Mouse (Mus musculus): Measurements from ENCODE around the gene Kcnc4. TPM values are rescaled to one million over a fixed set of nuclear protein-coding genes. Genes with fewer than 3 reads are reported as not detected.

Kcnc4 gene
- polyA plus RNA-seq, 1 experiment from 2014 or later: not detected

DNA sequence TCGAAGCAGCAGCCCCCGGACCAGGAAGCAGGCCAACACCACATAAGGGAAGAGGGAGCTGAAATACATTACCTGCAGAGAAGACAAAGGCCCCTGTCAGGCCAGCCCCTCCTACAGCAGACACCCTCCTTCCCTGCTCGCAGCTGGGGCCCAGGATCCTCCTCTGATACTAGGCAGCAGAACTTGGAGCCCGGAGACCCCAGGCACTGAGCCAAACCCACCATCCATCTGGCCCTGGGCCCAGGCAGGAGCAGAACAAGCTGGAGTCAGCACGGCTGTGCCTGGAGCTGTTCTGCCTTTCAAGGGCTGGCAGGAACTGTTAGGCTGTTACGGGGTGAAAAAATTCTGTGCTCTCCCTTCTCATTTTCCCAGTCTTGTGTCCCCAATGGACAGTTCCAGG, 32.1 kb upstream of the Kcnc4 start:
- Histone ChIP-seq H3K4me2 (no peak overlapping the region), H3K9ac (no peak overlapping the region), H3K4me1 (replicated peaks) (no peaks in the 10 kb centered on the region), H3K4me3 (replicated peaks) (no peak overlapping the region), H3K36me3 (replicated peaks) (no peaks in the 10 kb centered on the region), H3K9me3 (replicated peaks) (no peaks in the 10 kb centered on the region), H3K27ac (replicated peaks) (no peak overlapping the region), H3K27me3 (no peaks in the 10 kb centered on the region)
- WGBS (ENCODE audit: insufficient replicate concordance): 47% methylated on average over 6 of the region's 6 CpGs
- ATAC-seq (ENCODE audit: insufficient read depth): no peak

DNA sequence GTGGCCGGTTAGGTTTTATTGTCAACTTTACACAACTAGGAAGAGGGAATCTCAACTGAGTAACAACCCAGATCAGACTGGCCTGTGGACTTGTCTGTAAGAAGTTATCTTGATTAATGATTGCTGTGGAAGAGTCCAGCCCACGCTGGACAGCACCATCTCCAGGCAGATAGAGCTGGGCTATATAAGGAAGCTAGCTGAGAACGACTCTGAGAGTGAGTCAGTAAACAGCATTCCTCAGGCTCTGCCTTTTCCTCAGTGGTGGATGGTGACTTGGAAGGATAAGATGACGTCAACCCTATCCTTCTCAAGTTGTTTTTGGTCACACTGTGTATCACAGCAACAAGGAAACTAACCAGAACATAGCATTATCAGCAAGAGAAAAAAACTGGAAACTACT, 29.3 kb upstream of the Kcnc4 start:
- Histone ChIP-seq H3K27ac (replicated peaks) (no peak overlapping the region), H3K36me3 (replicated peaks) (no peaks in the 10 kb centered on the region), H3K4me3 (replicated peaks) (no peak overlapping the region), H3K4me2 (no peak overlapping the region), H3K9me3 (replicated peaks) (no peaks in the 10 kb centered on the region), H3K9ac (no peak overlapping the region), H3K27me3 (no peaks in the 10 kb centered on the region; the same call in none of the 2 replicates), H3K4me1 (replicated peaks) (no peaks in the 10 kb centered on the region)
- WGBS (ENCODE audit: insufficient replicate concordance): 29% methylated on average over 4 of the region's 4 CpGs
- no peak for ATAC-seq (ENCODE audit: insufficient read depth)

GRCm38 (mm10) chr3:107483290-107483689, 23.9 kb upstream of the Kcnc4 start:
- H3K4me1 ChIP-seq (replicated peaks): no peaks in the 10 kb centered on the region
- H3K27me3 ChIP-seq: peaks cover 6% of the 10 kb centered on the region
- no peak overlapping the region for H3K9ac ChIP-seq
- ATAC-seq (ENCODE audit: insufficient read depth): no peak
- no peaks in the 10 kb centered on the region for H3K36me3 ChIP-seq (replicated peaks)
- H3K4me2 ChIP-seq: no peak overlapping the region
- H3K4me3 ChIP-seq (replicated peaks): no peak overlapping the region
- 31% methylated on average over 11 of the region's 11 CpGs for WGBS (ENCODE audit: insufficient replicate concordance)
- no peak overlapping the region for H3K27ac ChIP-seq (replicated peaks)
- H3K9me3 ChIP-seq (replicated peaks): no peaks in the 10 kb centered on the region

DNA sequence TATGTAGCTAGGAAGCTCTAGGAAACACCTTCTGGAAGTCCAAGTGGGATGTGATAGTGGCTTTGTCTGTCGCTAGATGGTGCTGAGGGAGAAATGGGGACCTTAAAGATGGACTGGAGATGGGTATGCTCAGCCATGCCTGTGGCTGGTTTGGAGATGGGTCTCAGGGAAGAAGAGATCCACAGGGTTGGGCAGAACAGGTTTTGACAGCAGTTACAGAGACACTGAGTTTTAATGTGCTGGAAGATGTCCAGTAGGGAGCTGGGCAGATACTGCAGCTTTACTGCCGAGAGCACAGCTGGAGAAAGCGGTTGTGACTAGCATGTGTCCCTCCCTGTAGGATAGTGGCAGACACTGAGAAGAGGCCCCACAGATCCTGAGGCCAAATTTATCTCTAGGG, 21.3 kb upstream of the Kcnc4 start:
- H3K36me3 ChIP-seq (replicated peaks): no peaks in the 10 kb centered on the region
- no peak overlapping the region for H3K4me3 ChIP-seq (replicated peaks)
- H3K9me3 ChIP-seq (replicated peaks): no peaks in the 10 kb centered on the region
- H3K4me2 ChIP-seq: no peak overlapping the region
- H3K27me3 ChIP-seq: peaks cover 6% of the 10 kb centered on the region
- H3K27ac ChIP-seq (replicated peaks): no peak overlapping the region
- no peak for ATAC-seq (ENCODE audit: insufficient read depth)
- no peak overlapping the region for H3K9ac ChIP-seq
- no peaks in the 10 kb centered on the region for H3K4me1 ChIP-seq (replicated peaks)
- WGBS (ENCODE audit: insufficient replicate concordance): 15% methylated on average over 3 of the region's 3 CpGs

DNA sequence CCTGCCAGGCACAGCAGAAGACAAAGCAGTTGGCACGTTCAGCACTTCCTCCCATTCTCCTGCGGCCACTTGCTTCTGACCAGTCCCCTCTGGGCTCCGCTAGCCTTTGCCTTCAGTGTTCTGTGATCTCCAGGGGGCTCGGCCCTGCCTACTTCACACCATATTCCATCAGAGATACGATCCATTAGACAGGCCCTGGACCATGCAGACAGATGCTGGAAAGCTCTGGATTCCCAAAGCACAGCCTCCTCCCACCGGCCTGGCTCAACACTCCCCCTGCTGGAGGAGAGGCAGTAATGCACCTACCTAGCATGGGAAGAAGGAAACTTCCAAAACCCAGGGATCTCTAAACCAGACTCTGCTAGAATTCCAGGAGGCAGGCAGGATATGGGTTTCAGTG, 12.8 kb upstream of the Kcnc4 start:
- Histone ChIP-seq H3K4me1 (replicated peaks) (no peaks in the 10 kb centered on the region), H3K27me3 (no peaks in the 10 kb centered on the region), H3K9ac (no peak overlapping the region), H3K4me2 (no peak overlapping the region), H3K9me3 (replicated peaks) (no peaks in the 10 kb centered on the region), H3K36me3 (replicated peaks) (no peaks in the 10 kb centered on the region), H3K4me3 (replicated peaks) (no peak overlapping the region), H3K27ac (replicated peaks) (no peak overlapping the region)
- WGBS (ENCODE audit: insufficient replicate concordance): 28% methylated on average over 6 of the region's 6 CpGs
- no peak for ATAC-seq (ENCODE audit: insufficient read depth)

DNA sequence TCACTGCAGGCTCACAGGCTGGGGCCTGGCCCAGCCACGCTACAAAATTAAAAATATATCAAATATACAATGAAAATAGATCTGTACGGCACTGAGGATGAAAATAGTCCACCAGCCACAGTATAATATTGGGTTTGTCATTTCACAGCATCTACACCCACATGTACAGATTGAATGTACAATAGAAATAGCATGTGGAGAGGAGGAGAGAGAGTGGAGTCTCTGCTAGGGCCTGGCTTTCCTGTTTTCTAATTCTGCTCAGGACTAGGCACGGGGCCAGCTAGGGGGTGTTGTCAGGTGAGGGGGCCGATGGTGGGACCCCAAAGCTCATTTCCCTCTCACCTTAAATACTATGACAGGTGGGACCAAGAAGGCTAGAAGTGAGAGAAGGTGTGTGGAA, 9.7 kb upstream of the Kcnc4 start:
- Histone ChIP-seq H3K4me2 (no peak overlapping the region), H3K4me3 (replicated peaks) (no peak overlapping the region), H3K9me3 (replicated peaks) (no peaks in the 10 kb centered on the region), H3K9ac (no peak overlapping the region), H3K27me3 (peaks cover 10% of the 10 kb centered on the region; the same call in 1 of the 2 replicates), H3K4me1 (replicated peaks) (no peaks in the 10 kb centered on the region), H3K27ac (replicated peaks) (no peak overlapping the region), H3K36me3 (replicated peaks) (no peaks in the 10 kb centered on the region)
- ATAC-seq (ENCODE audit: insufficient read depth): no peak
- 57% methylated on average over 4 of the region's 4 CpGs for WGBS (ENCODE audit: insufficient replicate concordance)

- Histone ChIP-seq H3K9me3 (replicated peaks) (no peaks in the 10 kb centered on the region), H3K27ac (replicated peaks) (no peak overlapping the region), H3K36me3 (replicated peaks) (no peaks in the 10 kb centered on the region), H3K4me1 (replicated peaks) (no peaks in the 10 kb centered on the region), H3K9ac (no peak overlapping the region), H3K27me3 (peaks cover 19% of the 10 kb centered on the region), H3K4me2 (no peak overlapping the region), H3K4me3 (replicated peaks) (no peak overlapping the region)
- no peak for ATAC-seq (ENCODE audit: insufficient read depth)
- WGBS (ENCODE audit: insufficient replicate concordance): 74% methylated on average over 11 of the region's 11 CpGs
Observed at GRCm38 (mm10) chr3:107468106-107468505, 8.8 kb upstream of the Kcnc4 start.

- no peaks in the 10 kb centered on the region for H3K36me3 ChIP-seq (replicated peaks)
- WGBS (ENCODE audit: insufficient replicate concordance): 6% methylated on average over 6 of the region's 6 CpGs
- H3K27me3 ChIP-seq: peaks cover 34% of the 10 kb centered on the region
- H3K4me1 ChIP-seq (replicated peaks): no peaks in the 10 kb centered on the region
- H3K9ac ChIP-seq: no peak overlapping the region
- no peak overlapping the region for H3K4me2 ChIP-seq
- no peaks in the 10 kb centered on the region for H3K9me3 ChIP-seq (replicated peaks)
- no peak for ATAC-seq (ENCODE audit: insufficient read depth)
- H3K4me3 ChIP-seq (replicated peaks): no peak overlapping the region
- no peak overlapping the region for H3K27ac ChIP-seq (replicated peaks)
Observed at GRCm38 (mm10) chr3:107466577-107466976, 7.2 kb upstream of the Kcnc4 start.

GRCm38 (mm10) chr3:107462160-107462559, 2.8 kb upstream of the Kcnc4 start:
- Histone ChIP-seq H3K27ac (replicated peaks) (no peak overlapping the region), H3K4me3 (replicated peaks) (no peak overlapping the region), H3K9me3 (replicated peaks) (no peaks in the 10 kb centered on the region), H3K4me1 (replicated peaks) (no peaks in the 10 kb centered on the region; the same call in 1 of the 2 replicates), H3K27me3 (peaks cover 79% of the 10 kb centered on the region), H3K9ac (no peak overlapping the region), H3K4me2 (no peak overlapping the region), H3K36me3 (replicated peaks) (no peaks in the 10 kb centered on the region)
- no peak for ATAC-seq (ENCODE audit: insufficient read depth)
- WGBS (ENCODE audit: insufficient replicate concordance): 18% methylated on average over 5 of the region's 5 CpGs

- Histone ChIP-seq H3K27me3 (peaks cover 99% of the 10 kb centered on the region), H3K9ac (no peak overlapping the region), H3K4me3 (replicated peaks) (peak overlapping the region; percentile 26), H3K4me1 (replicated peaks) (no peaks in the 10 kb centered on the region; the same call in 1 of the 2 replicates), H3K27ac (replicated peaks) (no peak overlapping the region), H3K9me3 (replicated peaks) (no peaks in the 10 kb centered on the region), H3K36me3 (replicated peaks) (no peaks in the 10 kb centered on the region), H3K4me2 (peak overlapping the region; percentile 44)
- WGBS (ENCODE audit: insufficient replicate concordance): under 1% methylated on average over 63 of the region's 69 CpGs
- no peak for ATAC-seq (ENCODE audit: insufficient read depth)
Observed at GRCm38 (mm10) chr3:107459773-107460431, 550 bp upstream of the Kcnc4 start.

GRCm38 (mm10) chr3:107458528-107459195, 690 bp downstream of the Kcnc4 start:
- no peaks in the 10 kb centered on the region for H3K9me3 ChIP-seq (replicated peaks)
- peak overlapping the region; percentile 44; the same call in 1 of the 2 replicates for H3K4me2 ChIP-seq
- no peak for ATAC-seq (ENCODE audit: insufficient read depth)
- H3K4me3 ChIP-seq (replicated peaks): peak overlapping the region; percentile 26
- H3K27ac ChIP-seq (replicated peaks): no peak overlapping the region
- no peak overlapping the region for H3K9ac ChIP-seq
- H3K4me1 ChIP-seq (replicated peaks): no peaks in the 10 kb centered on the region; the same call in 1 of the 2 replicates
- H3K36me3 ChIP-seq (replicated peaks): no peaks in the 10 kb centered on the region
- peaks cover 98% of the 10 kb centered on the region for H3K27me3 ChIP-seq
- WGBS (ENCODE audit: insufficient replicate concordance): under 1% methylated on average over 51 of the region's 51 CpGs

All from liver, embryonic 15.5 days (tissue).